Mouse (Mus musculus) stomach, postnatal 0 days (tissue): ENCODE measurements around the gene Tuba3a.

Source experiments
- CTCF ChIP-seq: IDR thresholded peaks from 2 replicates; pipeline ENCODE4 v1.5.1; 2016; ENCODE audit warnings: antibody characterized with exemption, low read depth, mild to moderate bottlenecking, moderate library complexity
- EP300 ChIP-seq: optimal IDR thresholded peaks from 2 replicates; pipeline ENCODE3; 2016; ENCODE audit warnings: antibody characterized with exemption

- TF ChIP-seq CTCF: no peak
- TF ChIP-seq EP300: no peak
Measured at GRCm38 (mm10) chr6:125232516-125232915, 53.3 kb downstream of the Tuba3a start.
